Mouse (Mus musculus): ENCODE measurements at regions not wholly inside any gene's neighbourhood (a gene's known extent, or its start where the extent isn't known, plus 50 kb on each side); places are given as distances from the start of the nearest gene placed in this dataset.

GRCm38 (mm10) chr2:173930606-173931177, 145.4 kb upstream of the Stx16 start:
- no peak for DNase-seq

- DNase-seq: no peak
Measured at GRCm38 (mm10) chr2:173935706-173936105, 140.4 kb upstream of the Stx16 start.

DNA sequence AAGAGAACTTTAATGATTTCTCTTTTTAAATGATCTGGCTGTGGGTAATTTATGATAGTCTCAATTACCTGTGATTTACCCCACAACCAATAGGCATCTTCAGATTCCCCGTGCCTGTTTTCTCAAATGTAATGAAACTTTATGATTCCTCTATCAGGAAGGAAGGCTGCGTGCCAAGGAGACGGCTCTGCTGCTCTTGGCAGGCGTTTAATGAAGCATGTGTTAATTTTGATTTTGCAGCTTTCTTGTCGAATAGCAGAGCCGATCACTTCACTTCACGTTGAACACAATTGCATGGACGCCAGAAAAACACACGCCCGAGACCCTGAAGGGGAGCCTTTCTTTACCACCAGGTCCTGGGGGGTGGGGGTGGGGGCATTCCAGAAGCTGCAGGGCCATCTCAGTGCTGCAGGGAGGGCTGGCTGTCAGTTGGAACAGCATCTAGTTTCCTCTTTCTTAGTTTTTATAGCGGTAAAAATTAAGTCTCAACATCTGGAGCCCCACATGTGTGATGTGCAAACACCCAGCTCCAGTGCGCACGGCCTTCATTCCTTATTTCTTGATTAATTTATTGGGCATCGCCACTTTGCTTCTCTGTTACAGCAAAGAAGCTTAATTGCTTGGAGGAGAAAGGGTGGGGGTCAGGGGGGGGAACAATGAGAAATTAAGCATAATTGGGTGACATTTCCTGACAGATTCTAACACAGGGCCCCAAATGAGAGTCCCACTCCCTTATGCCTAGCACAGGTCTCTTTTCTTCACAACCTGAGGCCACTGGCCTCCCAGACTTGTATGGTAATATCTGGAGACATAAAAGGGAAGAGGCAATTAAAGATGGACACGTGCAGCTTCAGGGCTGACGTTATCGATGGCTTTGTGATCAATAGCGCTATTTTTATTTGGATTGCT, 138.3 kb upstream of the Stx16 start:
- DNase-seq: no peak

- DNase-seq: no peak
Measured at GRCm38 (mm10) chr2:173938440-173938787, 137.7 kb upstream of the Stx16 start.

GRCm38 (mm10) chr2:173945441-173945840, 130.7 kb upstream of the Stx16 start:
- DNase-seq: no peak

DNA sequence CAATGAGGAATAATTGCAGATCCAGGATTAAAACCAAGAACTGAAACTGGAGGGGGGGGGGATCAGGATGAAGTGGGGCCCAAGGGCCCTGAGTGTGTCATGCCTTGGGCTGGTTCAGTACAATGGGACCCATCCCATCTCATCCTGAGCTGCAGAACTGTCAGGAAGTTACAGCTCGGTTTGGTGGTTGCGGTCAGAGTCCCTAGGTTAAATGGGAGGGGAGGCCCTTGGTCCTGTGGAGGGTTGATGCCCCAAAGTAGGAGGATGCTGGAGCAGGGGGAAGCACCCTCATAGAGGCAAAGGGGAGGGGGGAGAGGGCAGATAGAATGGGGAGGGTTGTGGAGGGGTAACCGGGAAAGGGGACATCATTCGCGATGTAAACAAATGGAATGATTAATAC, 127.5 kb upstream of the Stx16 start:
- no peak for DNase-seq

DNA sequence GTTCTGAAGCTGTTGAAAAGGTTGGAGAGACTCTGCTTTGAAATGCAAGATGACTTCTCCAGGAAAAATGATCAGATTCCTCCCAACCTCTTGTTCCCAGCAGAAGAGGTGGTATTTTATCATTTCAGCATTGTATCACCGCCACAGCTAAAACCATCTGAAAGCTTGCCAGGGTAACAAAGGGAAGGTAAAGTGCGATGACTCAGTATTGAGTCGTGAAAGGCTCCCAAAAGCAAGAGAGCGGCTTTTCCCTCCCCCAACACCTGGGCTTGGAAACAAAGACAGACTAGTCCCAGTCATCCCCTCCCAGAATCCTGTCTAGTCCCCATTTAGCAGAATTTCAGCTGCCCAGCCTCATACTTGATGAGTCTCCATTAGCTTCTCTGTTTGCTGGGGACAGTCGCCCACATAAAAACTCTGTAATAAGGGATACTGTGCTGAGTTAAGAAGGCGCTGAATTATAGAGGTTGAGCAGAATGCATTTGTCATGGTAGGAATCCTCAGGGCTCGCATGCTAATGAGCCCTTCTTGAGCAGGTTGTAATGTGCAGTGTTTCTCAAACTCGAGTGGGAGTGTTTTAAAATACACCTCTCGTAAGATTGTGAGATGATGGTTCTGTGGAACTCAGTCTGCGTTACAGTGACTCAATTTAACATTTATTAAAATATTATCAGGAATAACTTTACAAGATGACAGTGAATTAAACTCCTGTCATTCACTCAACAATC, 125.8 kb upstream of the Stx16 start:
- DNase-seq: no peak

GRCm38 (mm10) chr2:173966111-173966510, 110.0 kb upstream of the Stx16 start:
- no peak for DNase-seq

DNA sequence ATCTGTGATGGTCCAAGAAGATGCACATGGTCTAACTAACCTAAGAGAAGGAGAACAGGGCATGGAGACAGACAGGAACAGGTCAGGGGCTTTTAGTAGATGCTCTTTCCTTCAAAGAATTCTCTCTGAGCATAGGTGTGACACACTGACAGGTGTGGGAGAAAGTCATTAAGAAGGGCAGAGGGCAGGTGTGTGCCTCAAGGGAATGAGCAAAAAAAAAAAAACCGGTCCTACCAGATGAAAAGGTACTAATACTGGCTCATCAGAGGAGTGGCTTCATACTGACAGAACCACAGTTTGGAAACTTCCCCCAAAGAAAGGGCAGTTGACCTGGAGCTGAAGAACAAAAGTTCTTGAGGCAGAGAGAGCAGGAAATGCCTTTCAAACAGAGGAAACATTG, 105.3 kb upstream of the Stx16 start:
- no peak for DNase-seq

DNA sequence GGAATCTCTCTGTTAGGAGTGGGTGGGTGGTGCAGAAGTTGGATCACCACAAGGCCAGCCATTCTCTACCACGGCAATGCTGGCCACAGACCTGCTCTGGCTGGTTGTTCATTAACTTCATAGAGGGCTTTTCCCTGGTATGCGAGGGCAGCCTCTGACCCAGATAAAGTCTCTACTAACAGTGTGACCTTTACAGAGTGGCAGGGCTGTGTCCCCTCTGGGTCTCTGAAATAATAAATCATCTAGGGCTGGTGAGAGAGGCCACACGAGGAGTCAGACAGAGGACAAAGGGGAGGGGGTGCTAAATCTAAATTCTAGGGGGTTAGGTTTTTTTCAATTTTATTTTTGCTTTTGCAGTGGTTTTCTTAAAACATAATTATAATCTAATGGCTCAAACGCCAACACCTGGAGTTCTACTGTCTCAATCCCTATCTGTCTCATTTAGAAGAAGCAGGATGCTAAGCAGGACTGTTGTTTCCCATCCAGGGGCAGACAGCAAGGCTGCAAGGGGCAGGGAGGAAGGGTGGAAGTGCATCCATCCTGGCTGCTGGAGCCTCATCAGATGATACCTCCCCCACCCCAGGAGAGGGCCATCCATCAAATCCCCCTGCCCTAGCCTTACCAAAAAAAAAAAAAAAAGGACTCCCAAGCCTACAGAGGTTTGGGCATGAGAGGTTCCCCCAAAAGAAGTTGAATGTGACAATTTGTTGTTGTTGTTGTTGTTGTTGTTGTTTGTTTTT, 99.6 kb upstream of the Stx16 start:
- peak; percentile 71 to 90 for DNase-seq

- DNase-seq: peak; percentile 45 to 67
Measured at GRCm38 (mm10) chr2:173977236-173978053, 98.7 kb upstream of the Stx16 start.

- peak in 1 of 2 experiments; percentile 11 for DNase-seq
Measured at GRCm38 (mm10) chr2:173978138-173978765, 97.9 kb upstream of the Stx16 start.

GRCm38 (mm10) chr2:173981036-173981435, 95.1 kb upstream of the Stx16 start:
- DNase-seq: no peak

DNA sequence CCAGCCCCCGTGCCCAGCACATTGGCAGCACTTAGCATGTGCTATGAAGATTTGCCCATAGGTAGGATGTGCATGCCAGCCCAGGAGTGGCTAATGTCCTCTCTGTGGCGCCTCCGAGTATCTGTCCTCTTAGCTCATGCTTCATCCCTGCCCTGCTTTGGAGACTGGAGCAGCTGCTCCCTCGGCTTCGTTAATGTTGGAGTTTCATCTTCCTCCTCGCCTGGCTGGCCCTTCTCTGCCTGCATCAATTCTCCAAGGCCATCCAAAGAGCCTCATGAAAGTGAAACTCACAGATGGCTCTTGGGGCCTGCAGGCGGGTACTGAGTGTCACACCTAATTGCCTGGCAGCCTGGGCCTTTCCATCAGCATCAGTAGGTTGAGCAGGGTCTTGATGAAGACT, 88.6 kb upstream of the Stx16 start:
- no peak for DNase-seq

DNA sequence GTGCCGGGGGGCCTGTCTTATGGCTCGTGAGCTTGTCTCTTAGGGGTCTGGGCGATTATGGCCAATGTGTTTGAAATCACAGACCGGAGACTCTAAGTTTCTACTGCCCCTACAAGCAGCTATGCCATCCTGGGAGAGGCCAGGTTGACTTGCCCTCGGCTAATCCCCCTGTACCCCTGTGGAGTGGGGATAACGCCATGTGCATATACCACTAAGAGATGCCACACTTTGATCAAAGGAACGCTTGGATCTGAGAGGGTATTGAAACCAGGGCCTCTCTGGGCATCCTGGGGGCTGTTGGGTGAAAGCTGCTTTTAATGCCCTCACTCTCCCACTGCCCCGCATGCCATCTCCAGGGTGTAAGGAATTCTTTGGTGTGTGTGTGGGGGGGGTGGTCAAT, 88.2 kb upstream of the Stx16 start:
- no peak for DNase-seq

GRCm38 (mm10) chr2:173988641-173989336, 87.3 kb upstream of the Stx16 start:
- DNase-seq: no peak

GRCm38 (mm10) chr2:173990664-173991063, 85.4 kb upstream of the Stx16 start:
- DNase-seq: no peak

GRCm38 (mm10) chr2:173991447-173991846, 84.7 kb upstream of the Stx16 start:
- no peak for DNase-seq

DNA sequence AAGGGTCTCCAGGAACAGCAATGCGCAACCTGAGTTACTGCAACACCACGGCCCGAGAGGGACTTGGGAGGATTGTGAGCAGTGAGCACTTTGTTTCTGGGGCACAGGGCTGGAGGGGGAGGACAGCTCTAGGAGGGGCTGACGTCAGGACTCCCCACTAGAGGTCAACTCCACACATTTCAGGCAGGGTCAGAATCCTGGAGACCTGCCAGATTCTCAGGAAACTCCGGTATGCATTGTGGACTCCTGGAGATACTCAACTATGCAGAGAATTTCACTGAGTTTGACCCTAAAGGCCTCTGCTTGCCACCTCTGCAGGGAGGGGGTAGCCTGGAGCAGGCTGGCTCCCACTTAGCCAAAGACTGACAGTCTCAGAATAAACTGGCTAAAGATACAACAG, 84.1 kb upstream of the Stx16 start:
- DNase-seq: peak; percentile 63 to 76

DNA sequence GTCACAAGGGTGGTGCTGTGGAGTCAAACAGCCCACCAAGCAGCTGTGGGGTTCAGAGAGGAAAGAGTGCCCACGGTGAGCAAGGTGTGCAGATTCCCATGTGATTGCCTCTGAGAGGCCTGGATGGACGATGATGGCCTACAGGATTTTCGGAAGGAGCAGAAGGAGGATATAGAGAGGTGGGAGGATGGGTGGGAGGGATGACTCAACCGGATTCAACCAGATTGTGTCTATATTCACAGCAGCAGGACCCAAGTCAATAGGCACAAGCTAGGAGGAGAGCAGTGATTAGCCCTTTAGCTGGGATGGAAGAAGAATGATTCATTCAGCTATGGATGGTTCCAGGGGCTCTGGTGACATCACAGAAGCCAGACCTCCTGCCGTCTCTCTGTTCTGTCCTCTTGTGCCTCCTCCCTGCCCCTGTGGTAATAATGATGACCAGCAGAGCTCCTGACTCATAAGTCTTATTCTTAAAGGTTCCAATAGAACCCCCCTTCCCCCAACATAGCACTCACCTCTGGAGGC, 82.6 kb upstream of the Stx16 start:
- no peak for DNase-seq

Measured in kidney, postnatal 36 days (tissue).